Mouse (Mus musculus) bone marrow, adult 2 months (tissue): ENCODE measurements at regions not wholly inside any gene's neighbourhood (a gene's known extent, or its start where the extent isn't known, plus 50 kb on each side); places are given as distances from the start of the nearest gene placed in this dataset.

Experiments used
- CTCF ChIP-seq: fragments of 200-500 bp; IDR thresholded peaks from 2 replicates; pipeline ENCODE4 v1.5.1; 2011; ENCODE audit warnings: low read length, control low read depth; ENCODE audit not compliant: control insufficient read depth, insufficient read depth
- POLR2A ChIP-seq: fragments of 200-500 bp; IDR thresholded peaks from 2 replicates; pipeline ENCODE4 v1.6.1; 2011; ENCODE audit warnings: low read depth, mild to moderate bottlenecking, control low read depth, low read length, borderline replicate concordance; ENCODE audit not compliant: control insufficient read depth

DNA sequence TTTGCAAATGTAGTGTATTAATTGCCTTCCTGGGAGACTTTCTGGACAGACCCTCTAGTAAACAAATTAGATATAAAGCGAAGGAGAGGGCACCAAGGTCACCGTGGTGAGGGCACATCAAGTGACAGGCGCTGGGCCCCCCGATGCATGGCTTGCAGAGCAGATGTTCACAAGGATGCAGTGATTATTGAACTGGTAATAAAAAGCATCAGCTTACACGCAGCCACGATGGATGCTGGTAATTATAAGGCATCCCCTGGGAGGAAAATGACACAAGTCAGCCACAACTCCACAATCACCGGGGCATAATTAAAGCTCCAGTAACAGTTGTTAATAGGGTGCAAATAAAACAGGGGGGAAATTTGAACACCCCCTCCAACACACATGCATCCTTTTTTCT lies 217.5 kb upstream of the Dph6 start:
- no peak for TF ChIP-seq POLR2A
- no peak for TF ChIP-seq CTCF
